Mouse (Mus musculus) gastrocnemius, adult 2 months (tissue): ENCODE data around the gene Tanc1. TPM values are rescaled to one million over a fixed set of nuclear protein-coding genes. Genes with fewer than 3 reads are reported as not detected.

Source experiments
- DNase-seq: peaks from one replicate; pipeline ENCODE4 v3.0.0; 2022
- H3K27ac ChIP-seq: fragments of 200-600 bp; 2 replicates; pipeline ENCODE4 v1.8.1; 2022; ENCODE audit warnings: mild to moderate bottlenecking
- H3K4me3 ChIP-seq: fragments of 200-600 bp; 2 replicates; pipeline ENCODE4 v1.8.1; 2022; ENCODE audit warnings: mild to moderate bottlenecking, moderate library complexity
- CTCF ChIP-seq: fragments of 200-600 bp; IDR thresholded peaks from 2 replicates; pipeline ENCODE4 v1.8.1; 2022; ENCODE audit warnings: antibody characterized with exemption, mild to moderate bottlenecking, moderate library complexity
- intact Hi-C: fragments of 180-260 bp; cut with DNase I; formaldehyde crosslinking; loops from one replicate; pipeline ENCODE4 v1.15.1; 2025
- total RNA-seq, 2 experiments: library from RNA; stranded (reverse); gene quantifications; 2 replicates each; pipeline ENCODE4 v1.2.3; 2021

Gene Tanc1
- total RNA-seq, 2 experiments from 2014 or later, result 6.3 to 8.7 TPM

GRCm38 (mm10) chr2:59706806-59707205 lies 95.0 kb downstream of the Tanc1 start:
- no peak for DNase-seq
- intact Hi-C loops, result no loop called here
- Histone ChIP-seq H3K4me3 (no peak overlapping the region), H3K27ac (no peak overlapping the region)
- no peak for TF ChIP-seq CTCF

GRCm38 (mm10) chr2:59707922-59708706 lies 96.3 kb downstream of the Tanc1 start:
- Histone ChIP-seq H3K4me3 (no peak overlapping the region), H3K27ac (no peak overlapping the region)
- DNase-seq, result no peak
- no peak for TF ChIP-seq CTCF
- intact Hi-C loops, result no loop called here

GRCm38 (mm10) chr2:59710771-59711170 lies 98.9 kb downstream of the Tanc1 start:
- no peak for DNase-seq
- H3K27ac ChIP-seq, result no peak overlapping the region
- TF ChIP-seq CTCF, result no peak
- intact Hi-C loops, result no loop called here
- H3K4me3 ChIP-seq, result no peak overlapping the region

DNA sequence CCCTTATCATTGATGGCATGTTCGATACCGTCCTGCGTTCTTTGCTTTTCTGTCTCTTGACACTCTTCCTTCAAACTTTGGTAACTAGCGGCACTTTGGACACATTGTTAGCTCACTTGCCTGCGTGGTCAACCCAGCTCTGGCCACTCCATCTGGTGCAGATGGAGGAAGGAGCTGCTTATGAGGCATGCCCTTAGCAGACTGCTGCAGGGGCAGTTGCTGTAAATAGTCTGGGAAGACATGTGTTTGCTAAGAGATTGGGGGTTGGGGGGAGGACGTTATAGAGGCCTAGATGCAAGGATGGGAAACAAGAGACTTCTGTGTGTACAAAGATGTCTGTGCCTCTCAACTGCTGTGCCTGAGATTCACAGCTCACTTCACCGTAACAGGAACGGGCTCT lies 100.2 kb downstream of the Tanc1 start:
- TF ChIP-seq CTCF, result no peak
- H3K27ac ChIP-seq, result no peak overlapping the region
- intact Hi-C loops, result no loop called here
- no peak for DNase-seq
- H3K4me3 ChIP-seq, result no peak overlapping the region

- Histone ChIP-seq H3K4me3 (no peak overlapping the region), H3K27ac (no peak overlapping the region)
- intact Hi-C loops, result no loop called here
- DNase-seq, result no peak
- TF ChIP-seq CTCF, result no peak
These were observed 100.6 kb downstream of the Tanc1 start for GRCm38 (mm10) chr2:59712484-59712883.

- TF ChIP-seq CTCF, result no peak
- no peak for DNase-seq
- intact Hi-C loops, result no loop called here
- Histone ChIP-seq H3K4me3 (no peak overlapping the region), H3K27ac (no peak overlapping the region)
These were observed 102.0 kb downstream of the Tanc1 start for GRCm38 (mm10) chr2:59713626-59714556.

- H3K4me3 ChIP-seq, result no peak overlapping the region
- no peak for DNase-seq
- H3K27ac ChIP-seq, result no peak overlapping the region
- no peak for TF ChIP-seq CTCF
- intact Hi-C loops, result no loop called here
These were observed 103.2 kb downstream of the Tanc1 start for GRCm38 (mm10) chr2:59714992-59715391.

GRCm38 (mm10) chr2:59716461-59716860 lies 104.6 kb downstream of the Tanc1 start:
- Histone ChIP-seq H3K27ac (no peak overlapping the region), H3K4me3 (no peak overlapping the region)
- no peak for TF ChIP-seq CTCF
- intact Hi-C loops, result no loop called here
- DNase-seq, result no peak

DNA sequence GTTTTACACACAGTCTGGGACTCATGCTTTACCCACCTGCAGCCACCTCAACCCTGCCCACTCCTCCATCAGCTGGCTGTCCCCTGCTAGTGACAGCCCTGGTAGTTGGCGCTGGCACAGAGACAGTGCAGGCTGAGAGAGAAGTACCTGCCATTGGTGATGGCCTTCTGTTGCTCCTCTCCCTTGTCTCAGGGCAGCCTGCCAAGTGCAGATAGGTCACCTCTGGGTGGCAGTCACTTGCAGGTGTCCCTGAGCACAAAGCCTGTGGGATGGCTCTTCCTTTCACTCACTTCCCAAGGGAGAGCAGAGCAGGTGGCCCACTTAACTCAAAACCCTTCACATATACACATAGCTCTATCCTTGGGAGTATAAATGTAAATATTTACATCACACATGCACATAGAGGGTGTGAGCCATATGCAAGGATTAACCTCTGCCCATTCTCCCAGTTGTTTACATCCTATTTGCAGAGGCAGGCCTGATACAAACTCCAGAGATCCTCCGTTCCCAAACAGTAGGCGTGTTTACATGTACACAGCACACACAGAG lies 106.0 kb downstream of the Tanc1 start:
- Histone ChIP-seq H3K4me3 (no peak overlapping the region), H3K27ac (no peak overlapping the region)
- TF ChIP-seq CTCF, result no peak
- intact Hi-C loops, result no loop called here
- DNase-seq, result no peak

DNA sequence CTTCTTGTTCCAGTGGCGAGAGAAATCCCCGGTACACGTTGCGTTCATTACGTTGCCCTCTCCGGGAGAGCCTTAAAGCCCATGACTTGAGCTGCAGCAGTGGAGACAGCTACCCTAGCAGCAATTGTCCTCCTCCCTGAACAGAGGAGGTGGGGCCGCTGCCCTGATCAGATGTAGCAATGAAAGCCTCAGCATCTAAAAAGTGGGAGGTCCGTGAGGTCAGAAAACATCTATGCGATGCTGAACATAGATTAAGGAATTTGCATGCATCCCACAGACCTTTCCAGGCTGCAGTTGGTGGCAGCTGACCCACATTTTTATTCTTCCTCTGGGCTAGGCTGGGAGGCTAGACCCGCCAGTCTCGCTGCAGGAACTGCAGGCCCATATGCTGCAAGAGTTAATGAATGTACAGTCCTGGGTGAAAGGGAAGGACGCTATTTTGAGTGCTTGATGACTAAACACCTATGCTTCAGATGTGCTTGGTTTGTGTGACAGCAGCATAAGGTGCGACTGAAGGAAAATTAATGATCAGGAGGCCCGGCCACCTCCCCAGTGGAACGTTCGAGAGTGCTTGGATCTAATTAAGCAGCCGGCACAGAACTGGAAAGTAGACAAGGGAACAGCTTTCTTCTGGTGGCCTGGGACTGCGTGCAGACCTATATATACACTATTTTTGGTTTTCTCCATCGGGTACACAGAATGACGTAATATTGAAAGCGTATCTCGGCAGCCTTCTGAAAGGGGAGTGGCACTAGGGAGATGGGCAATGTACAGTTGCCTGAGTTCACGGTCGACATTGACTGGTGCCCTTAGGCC lies 107.0 kb downstream of the Tanc1 start:
- Histone ChIP-seq H3K4me3 (no peak overlapping the region), H3K27ac (no peak overlapping the region)
- no peak for TF ChIP-seq CTCF
- no peak for DNase-seq
- intact Hi-C loops, result no loop called here

- no peak overlapping the region for H3K4me3 ChIP-seq
- DNase-seq, result no peak
- TF ChIP-seq CTCF, result no peak
- intact Hi-C loops, result no loop called here
- no peak overlapping the region for H3K27ac ChIP-seq
These were observed 108.0 kb downstream of the Tanc1 start for GRCm38 (mm10) chr2:59719831-59720230.

GRCm38 (mm10) chr2:59721119-59721518 lies 109.3 kb downstream of the Tanc1 start:
- Histone ChIP-seq H3K4me3 (no peak overlapping the region), H3K27ac (peak overlapping the region; percentile 48)
- intact Hi-C loops, result no loop called here
- no peak for TF ChIP-seq CTCF
- no peak for DNase-seq
